Mouse (Mus musculus): ENCODE measurements around the gene Sall4.

DNA sequence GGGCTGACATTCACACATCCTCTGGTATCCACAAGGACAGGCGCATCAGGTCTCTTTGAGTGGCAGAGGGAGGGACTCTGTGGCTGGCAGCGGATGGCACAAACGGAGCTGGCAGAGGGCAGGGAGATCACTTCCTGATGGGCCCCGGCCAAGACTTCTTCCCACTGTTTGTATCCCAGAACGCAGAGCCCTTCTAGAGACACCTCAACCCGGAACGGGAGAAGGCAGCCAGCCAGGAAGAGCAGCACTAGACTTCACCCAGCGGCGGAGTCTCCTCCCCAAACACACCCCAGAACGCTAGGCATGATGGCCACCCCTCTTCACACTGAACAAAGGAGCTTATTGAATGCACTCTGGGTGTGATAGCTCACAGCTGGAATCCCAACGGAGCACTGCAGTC lies 33.7 kb downstream of the Sall4 start:
- no peak for TF ChIP-seq CTCF (IDR thresholded peaks at IDR 0.05; ENCODE audit: borderline replicate concordance, insufficient read depth, low read length)
- TF ChIP-seq POLR2A (IDR thresholded peaks at IDR 0.05; ENCODE audit: low read depth, low read length) = no peak

All from embryonic fibroblast, embryonic 13.5 days (primary cell).